Mouse (Mus musculus) E14TG2a.4 (cell line): ENCODE measurements around the gene Dclk1.

Source experiments
- CTCF ChIP-seq: conservative IDR thresholded peaks from 2 replicates; pipeline ENCODE4 v1.5.1; 2014; ENCODE audit warnings: low read length
- NANOG ChIP-seq: IDR thresholded peaks from 2 replicates; pipeline ENCODE4 v1.6.1; 2014; ENCODE audit warnings: borderline replicate concordance, low read length, mixed read lengths

DNA sequence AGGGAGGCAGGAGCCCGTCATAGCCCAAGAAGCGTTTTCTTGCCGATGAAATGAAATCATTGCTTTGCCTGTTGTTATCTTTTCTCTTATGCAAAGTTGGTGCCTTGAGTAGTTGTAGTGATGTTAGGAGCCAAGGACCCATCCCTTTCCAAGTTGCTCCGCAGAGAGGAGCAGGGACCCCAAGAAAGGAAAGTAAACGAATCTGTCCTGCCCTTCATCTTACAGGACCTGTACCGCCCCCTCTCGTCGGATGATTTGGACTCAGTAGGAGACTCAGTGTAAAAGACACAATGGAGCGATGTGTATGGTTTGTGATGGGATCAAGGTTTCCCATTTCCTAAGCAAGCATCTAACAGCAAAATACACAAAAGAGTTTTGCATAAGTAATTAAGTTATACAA lies 224.2 kb downstream of the Dclk1 start:
- no peak for TF ChIP-seq CTCF
- TF ChIP-seq NANOG = no peak
